Mouse (Mus musculus) MEL (cell line): ENCODE results near the gene Asic3. TPM values are rescaled to one million over a fixed set of nuclear protein-coding genes. Genes with fewer than 3 reads are reported as not detected.

ENCODE experiments used
- DNase-seq: peaks from one replicate; pipeline ENCODE4 v3.0.0; 2011; ENCODE audit warnings: low read depth, low spot score
- H3K27ac ChIP-seq: 2 replicates; pipeline ENCODE4 v1.5.1; 2012; ENCODE audit warnings: low read depth, mild to moderate bottlenecking, control low read depth, low read length, moderate library complexity; ENCODE audit not compliant: control insufficient read depth
- H3K27me3 ChIP-seq, 2 experiments: fragments of 150-350 bp in 1 of 2; sonication (generic) in 1 of 2; 2 replicates each; pipeline ENCODE4 v1.6.1; 2012; ENCODE audit warnings: low read length in 2 of 2, mild to moderate bottlenecking in 2 of 2, improper control_type of control experiment in 1 of 2, moderate library complexity in 1 of 2; ENCODE audit not compliant: insufficient read depth in 2 of 2, control insufficient read depth in 1 of 2
- H3K36me3 ChIP-seq, 2 experiments: 2 replicates each; pipeline ENCODE4 v1.6.1; 2012 to 2014; ENCODE audit warnings: low read length in 2 of 2, improper control_type of control experiment in 1 of 2, inconsistent platforms in 1 of 2, mild to moderate bottlenecking in 1 of 2; ENCODE audit not compliant: insufficient read depth in 2 of 2, control insufficient read depth in 1 of 2
- H3K4me1 ChIP-seq, 2 experiments: fragments of 150-350 bp in 1 of 2; sonication (generic) in 1 of 2; 2 replicates each; pipeline ENCODE4 v1.6.1; 2012; ENCODE audit warnings: low read length in 2 of 2, improper control_type of control experiment in 1 of 2, mild to moderate bottlenecking in 1 of 2; ENCODE audit not compliant: insufficient read depth in 2 of 2, control insufficient read depth in 1 of 2
- H3K4me3 ChIP-seq, 2 experiments: fragments of 150-350 bp in 1 of 2; sonication (generic) in 1 of 2; 2 replicates each; pipeline ENCODE4 v1.5.1; 2012; ENCODE audit warnings: low read depth in 2 of 2, low read length in 2 of 2, mild to moderate bottlenecking in 2 of 2, moderate library complexity in 2 of 2, control low read depth in 1 of 2, improper control_type of control experiment in 1 of 2; ENCODE audit not compliant: control insufficient read depth in 1 of 2, insufficient read depth in 1 of 2
- H3K79me2 ChIP-seq: 2 replicates; pipeline ENCODE4 v1.6.1; 2012; ENCODE audit warnings: mild to moderate bottlenecking, low read length, moderate library complexity; ENCODE audit not compliant: control insufficient read depth, poor library complexity, insufficient read depth
- H3K9ac ChIP-seq: 2 replicates; pipeline ENCODE4 v1.6.1; 2012; ENCODE audit warnings: low read depth, mild to moderate bottlenecking, control low read depth, low read length, moderate library complexity; ENCODE audit not compliant: control insufficient read depth, poor library complexity, severe bottlenecking
- H3K9me3 ChIP-seq: fragments of 150-350 bp; sonication (generic); replicated peaks from 2 replicates; pipeline ENCODE4 v1.6.1; 2012; ENCODE audit warnings: mild to moderate bottlenecking, low read length, improper control_type of control experiment, moderate library complexity; ENCODE audit not compliant: insufficient read depth
- BHLHE40 ChIP-seq: IDR thresholded peaks from 2 replicates; pipeline ENCODE4 v1.6.1; 2012; ENCODE audit warnings: low read depth, mild to moderate bottlenecking, inconsistent platforms, low read length, improper control_type of control experiment, borderline replicate concordance
- CHD1 ChIP-seq: IDR thresholded peaks from 2 replicates; pipeline ENCODE4 v1.6.1; 2012; ENCODE audit warnings: low read depth, mild to moderate bottlenecking, inconsistent platforms, low read length, improper control_type of control experiment
- CTCF ChIP-seq, 3 experiments: IDR thresholded peaks in 2 of 3; conservative IDR thresholded peaks in 1 of 3; 2 replicates each; pipeline ENCODE4 v1.5.1; 2011 to 2012; ENCODE audit warnings: low read length in 3 of 3, low read depth in 2 of 3, mild to moderate bottlenecking in 2 of 3, improper control_type of control experiment in 1 of 3, inconsistent platforms in 1 of 3, mixed read lengths in 1 of 3, moderate library complexity in 1 of 3; ENCODE audit not compliant: control insufficient read depth in 1 of 3, insufficient read depth in 1 of 3, poor library complexity in 1 of 3, severe bottlenecking in 1 of 3
- ELF1 ChIP-seq: IDR thresholded peaks from 2 replicates; pipeline ENCODE4 v1.6.1; 2014; ENCODE audit warnings: low read depth, mild to moderate bottlenecking, inconsistent platforms, low read length, improper control_type of control experiment, moderate library complexity
- ETS1 ChIP-seq: IDR thresholded peaks from 2 replicates; pipeline ENCODE4 v1.6.1; 2012; ENCODE audit warnings: low read depth, mild to moderate bottlenecking, inconsistent platforms, low read length, improper control_type of control experiment, moderate library complexity
- GABPA ChIP-seq: IDR thresholded peaks from 2 replicates; pipeline ENCODE4 v1.6.1; 2012; ENCODE audit warnings: low read depth, mild to moderate bottlenecking, inconsistent platforms, low read length, improper control_type of control experiment, moderate library complexity
- HCFC1 ChIP-seq: IDR thresholded peaks from 2 replicates; pipeline ENCODE4 v1.6.1; 2012; ENCODE audit warnings: low read depth, mild to moderate bottlenecking, inconsistent platforms, low read length, improper control_type of control experiment, moderate library complexity
- JUND ChIP-seq: IDR thresholded peaks from 2 replicates; pipeline ENCODE4 v1.6.1; 2011; ENCODE audit warnings: low read depth, mild to moderate bottlenecking, improper control_type of control experiment, low read length
- MAFK ChIP-seq: IDR thresholded peaks from 2 replicates; pipeline ENCODE4 v1.6.1; 2011; ENCODE audit warnings: low read depth, mild to moderate bottlenecking, low read length, improper control_type of control experiment, borderline replicate concordance
- MAX ChIP-seq: IDR thresholded peaks from 2 replicates; pipeline ENCODE4 v1.6.1; 2011; ENCODE audit warnings: low read length, improper control_type of control experiment
- MAZ ChIP-seq: IDR thresholded peaks from 2 replicates; pipeline ENCODE4 v1.6.1; 2012; ENCODE audit warnings: low read depth, mild to moderate bottlenecking, inconsistent platforms, low read length, improper control_type of control experiment
- MEF2A ChIP-seq: IDR thresholded peaks from 2 replicates; pipeline ENCODE4 v1.6.1; 2014; ENCODE audit warnings: low read depth, mild to moderate bottlenecking, inconsistent platforms, low read length, improper control_type of control experiment; ENCODE audit not compliant: poor library complexity, insufficient replicate concordance, severe bottlenecking; ENCODE audit errors: extremely low read depth
- MXI1 ChIP-seq: IDR thresholded peaks from 2 replicates; pipeline ENCODE4 v1.6.1; 2011; ENCODE audit warnings: mild to moderate bottlenecking, low read depth, low read length, improper control_type of control experiment
- MYB ChIP-seq: IDR thresholded peaks from 2 replicates; pipeline ENCODE4 v1.6.1; 2011; ENCODE audit warnings: mild to moderate bottlenecking, low read depth, low read length, improper control_type of control experiment
- MYC ChIP-seq: IDR thresholded peaks from 2 replicates; pipeline ENCODE4 v1.6.1; 2011; ENCODE audit warnings: low read depth, mild to moderate bottlenecking, low read length, improper control_type of control experiment, moderate library complexity
- NELFE ChIP-seq: IDR thresholded peaks from 2 replicates; pipeline ENCODE4 v1.6.1; 2011; ENCODE audit warnings: low read depth, low read length, improper control_type of control experiment
- POLR2A ChIP-seq, 2 experiments: IDR thresholded peaks; 2 replicates each; pipeline ENCODE4 v1.6.1; 2011 to 2012; ENCODE audit warnings: low read length in 2 of 2, mild to moderate bottlenecking in 2 of 2, control low read depth in 1 of 2, improper control_type of control experiment in 1 of 2, low read depth in 1 of 2, moderate library complexity in 1 of 2; ENCODE audit not compliant: control insufficient read depth in 1 of 2, insufficient read depth in 1 of 2, poor library complexity in 1 of 2
- POLR2AphosphoS2 ChIP-seq: IDR thresholded peaks from 2 replicates; pipeline ENCODE4 v1.6.1; 2011; ENCODE audit warnings: low read length, improper control_type of control experiment
- POLR2AphosphoS5 ChIP-seq: IDR thresholded peaks from 2 replicates; pipeline ENCODE4 v1.6.1; 2012; ENCODE audit warnings: low read depth, borderline replicate concordance, mild to moderate bottlenecking, inconsistent platforms, low read length, moderate library complexity, mixed read lengths
- RCOR1 ChIP-seq: IDR thresholded peaks from 2 replicates; pipeline ENCODE4 v1.6.1; 2012; ENCODE audit warnings: low read depth, mild to moderate bottlenecking, inconsistent platforms, low read length, improper control_type of control experiment
- SIN3A ChIP-seq: IDR thresholded peaks from 2 replicates; pipeline ENCODE4 v1.6.1; 2012; ENCODE audit warnings: low read length, improper control_type of control experiment, inconsistent platforms
- SMC3 ChIP-seq: IDR thresholded peaks from 2 replicates; pipeline ENCODE4 v1.6.1; 2011; ENCODE audit warnings: low read depth, low read length, improper control_type of control experiment
- TAL1 ChIP-seq: IDR thresholded peaks from 2 replicates; pipeline ENCODE4 v1.6.1; 2012; ENCODE audit warnings: mild to moderate bottlenecking, inconsistent platforms, low read length, moderate library complexity, mixed read lengths
- TBP ChIP-seq: IDR thresholded peaks from 2 replicates; pipeline ENCODE4 v1.8.0; 2011; ENCODE audit warnings: low read depth, low read length, improper control_type of control experiment
- TCF12 ChIP-seq: IDR thresholded peaks from 2 replicates; pipeline ENCODE4 v1.6.1; 2014; ENCODE audit warnings: low read depth, mild to moderate bottlenecking, inconsistent platforms, low read length, improper control_type of control experiment, moderate library complexity
- UBTF ChIP-seq: IDR thresholded peaks from 2 replicates; pipeline ENCODE4 v1.6.1; 2012; ENCODE audit warnings: low read depth, mild to moderate bottlenecking, inconsistent platforms, low read length, improper control_type of control experiment, moderate library complexity, borderline replicate concordance; ENCODE audit not compliant: insufficient read depth
- USF1 ChIP-seq: IDR thresholded peaks from 2 replicates; pipeline ENCODE4 v1.6.1; 2014; ENCODE audit warnings: low read depth, mild to moderate bottlenecking, inconsistent platforms, low read length, improper control_type of control experiment, moderate library complexity
- USF2 ChIP-seq, 2 experiments: IDR thresholded peaks; 2 replicates each; pipeline ENCODE4 v1.6.1; 2011 to 2012; ENCODE audit warnings: improper control_type of control experiment in 2 of 2, low read length in 2 of 2, borderline replicate concordance in 1 of 2, inconsistent platforms in 1 of 2, low read depth in 1 of 2, mild to moderate bottlenecking in 1 of 2; ENCODE audit not compliant: insufficient read depth in 1 of 2
- ZC3H11A ChIP-seq: IDR thresholded peaks from 2 replicates; pipeline ENCODE4 v1.6.1; 2012; ENCODE audit warnings: low read depth, mild to moderate bottlenecking, inconsistent platforms, low read length, improper control_type of control experiment
- ZKSCAN1 ChIP-seq: IDR thresholded peaks from 2 replicates; pipeline ENCODE4 v1.6.1; 2012; ENCODE audit warnings: low read depth, mild to moderate bottlenecking, inconsistent platforms, low read length, improper control_type of control experiment, moderate library complexity
- ZNF384 ChIP-seq: IDR thresholded peaks from 2 replicates; pipeline ENCODE4 v1.6.1; 2012; ENCODE audit warnings: low read depth, mild to moderate bottlenecking, inconsistent platforms, low read length, improper control_type of control experiment
- polyA plus RNA-seq, 2 experiments: library from polyadenylated mRNA; stranded (reverse) in 1 of 2; unstranded in 1 of 2; fragments of >175 nt in 1 of 2; fragments of >200 nt in 1 of 2; gene quantifications; 2 replicates each; pipeline versions ENCODE4 v1.2.1 to v1.2.4; 2012; ENCODE audit warnings: low replicate concordance in 2 of 2, low read depth in 1 of 2; ENCODE audit not compliant: insufficient read length in 2 of 2, insufficient read depth in 1 of 2, missing spikeins in 1 of 2
- total RNA-seq: library from RNA; depleted of rRNA; stranded (reverse); fragments of 300-350 nt; gene quantifications from 2 replicates; pipeline ENCODE4 v1.2.3, GENCODE M21; 2012

The Asic3 gene
- total and polyA plus RNA-seq, 3 experiments = 0.04 to 0.35 TPM; not detected in 1

GRCm38 (mm10) chr5:24393392-24393997 lies 19.7 kb upstream of the Asic3 start, which contains the start of gene Abcb8 (continued):
- TF ChIP-seq ZNF384 (no peak), CHD1 (no peak), POLR2A (IDR thresholded peaks at IDR 0.05; ENCODE audit: control insufficient read depth in 1 of 2, insufficient read depth in 1 of 2, low read depth in 1 of 2, low read length in 2 of 2, poor library complexity in 1 of 2) (peak; percentile 18 to 23; a peak in 1 of 4 replicates)

- Histone ChIP-seq H3K9me3 (no peaks in the 10 kb centered on the region), H3K36me3 (peaks cover 2 to 18% of the 10 kb centered on the region in 2 experiments; a peak in 3 of 4 replicates), H3K27me3 (no peaks in the 10 kb centered on the region), H3K4me1 (peaks cover 14 to 19% of the 10 kb centered on the region in 2 experiments), H3K27ac (peak overlapping the region; percentile 90), H3K4me3 (peak overlapping the region; percentile 83 to 91), H3K79me2 (peaks cover 3% of the 10 kb centered on the region), H3K9ac (peak overlapping the region; percentile 85)
- DNase-seq = peak; percentile 100
- TF ChIP-seq MXI1 = peak; percentile 24; the same call in 1 of the 2 replicates
- peak; percentile 66; the same call in 1 of the 2 replicates for TF ChIP-seq POLR2AphosphoS5
- TF ChIP-seq ZC3H11A = no peak
- TF ChIP-seq CHD1 = 0 out of 2 replicates have a peak, but pooled peaks have one; percentile 9
- no peak for TF ChIP-seq MYC
- TF ChIP-seq USF1 = peak; percentile 80
- TF ChIP-seq POLR2AphosphoS2 = peak; percentile 97
- peak; percentile 64 to 87 for TF ChIP-seq POLR2A (IDR thresholded peaks at IDR 0.05; ENCODE audit: control insufficient read depth in 1 of 2, insufficient read depth in 1 of 2, low read depth in 1 of 2, low read length in 2 of 2, poor library complexity in 1 of 2)
- TF ChIP-seq USF2 (IDR thresholded peaks at IDR 0.05; ENCODE audit: borderline replicate concordance in 1 of 2, insufficient read depth in 1 of 2, low read depth in 1 of 2, low read length in 2 of 2) = no peak
- 0 out of 2 replicates have a peak, but pooled peaks have one; percentile 18 for TF ChIP-seq JUND
- TF ChIP-seq ZKSCAN1 = no peak
- peak; percentile 62 for TF ChIP-seq MAX
- no peak for TF ChIP-seq UBTF
- TF ChIP-seq ELF1 = peak; percentile 37; the same call in 1 of the 2 replicates
- TF ChIP-seq NELFE = peak; percentile 70
- no peak for TF ChIP-seq MEF2A
- peak; percentile 93 for TF ChIP-seq HCFC1
- TF ChIP-seq SMC3 = peak; percentile 35
- peak; percentile 61 for TF ChIP-seq ETS1
- no peak for TF ChIP-seq RCOR1
- TF ChIP-seq CTCF (IDR thresholded peaks at IDR 0.05 in 2 of 3, conservative IDR thresholded peaks at IDR 0.05 in 1 of 3; ENCODE audit: control insufficient read depth in 1 of 3, insufficient read depth in 1 of 3, low read depth in 2 of 3, low read length in 3 of 3, poor library complexity in 1 of 3, severe bottlenecking in 1 of 3) = peak; percentile 44 to 63 (median 55); a peak in 5 of 6 replicates
- peak; percentile 90 for TF ChIP-seq MAZ
- TF ChIP-seq ZNF384 = 0 out of 2 replicates have a peak, but pooled peaks have one; percentile 46
- TF ChIP-seq MAFK = no peak
- peak; percentile 95 for TF ChIP-seq TBP
- TF ChIP-seq TAL1 = no peak
- peak; percentile 49 for TF ChIP-seq TCF12
- TF ChIP-seq GABPA = no peak
- TF ChIP-seq BHLHE40 = no peak
- no peak for TF ChIP-seq MYB
- peak; percentile 78 for TF ChIP-seq SIN3A
Observed at GRCm38 (mm10) chr5:24394165-24394894, 18.9 kb upstream of the Asic3 start.
